Comparison of ENCODE assay signal across 12 mouse cellular contexts in genomic region chr6:55214541-55214940, GRCm38 (mm10). TPM values are rescaled to one million over a fixed set of nuclear protein-coding genes. Genes with fewer than 3 reads are reported as not detected.
DNase-seq lines count a peak whose midpoint lies in the region.
"Had no signal": no experiment of that assay in that cellular context is flagged by ENCODE, and none has a peak within 500 bp of the region (broad histone marks: within the 10 kb centered on the region; RNA-seq: fewer than 3 reads in every experiment).

No protein-coding gene starts in this region.

- peak; percentile 38 for DNase-seq in gastrocnemius, adult 18-20 months (ENCODE audit: low spot score)
- no peak for DNase-seq in gastrocnemius, postnatal 4 days (ENCODE audit: low spot score in 2 of 2)
- DNase-seq in ovary, adult 18-20 months (ENCODE audit: low spot score), result peak; percentile 50
- DNase-seq in ovary, postnatal 10 days (ENCODE audit: low spot score), result no peak
- peak; percentile 29 to 37 for DNase-seq in gastrocnemius, postnatal 36 days
- DNase-seq in lung, postnatal 10 days, result peak; percentile 73
- no peak for DNase-seq in left cerebral cortex, adult 18-20 months (ENCODE audit: low spot score in 2 of 2)
- no peak for DNase-seq in right cerebral cortex, adult 2 months (ENCODE audit: low spot score in 2 of 2)
- DNase-seq: cerebellum, adult 18-20 months; liver, postnatal 0 days; midbrain, embryonic 14.5 days; right cerebral cortex, postnatal 4 days had no signal

- intact Hi-C loops in gastrocnemius, postnatal 36 days (cut with DNase I), result no loop called here

RNA-seq across cellular contexts. Expression of gene Mindy4, which starts 11.4 kb away (rescaled TPM):
- 1 to 10 TPM; 1.7 to 2.5 TPM for total RNA-seq in gastrocnemius, adult 18-20 months (2021)
- 1 to 10 TPM; 4.1 to 4.4 TPM for total RNA-seq in gastrocnemius, postnatal 4 days (2021)
- total RNA-seq in gastrocnemius, postnatal 36 days (2021), result 1 to 10 TPM; 3.0 to 3.4 TPM
- 1 to 10 TPM; 8.8 to 8.9 TPM for total RNA-seq in left cerebral cortex, adult 18-20 months (2021)

RNA-seq across cellular contexts. Expression of gene Inmt, which starts 39.7 kb away (rescaled TPM):
- total RNA-seq in gastrocnemius, adult 18-20 months (2021), result 10 to 100 TPM; 13.8 to 16.1 TPM
- not detected for total RNA-seq in gastrocnemius, postnatal 4 days (2021)
- total RNA-seq in gastrocnemius, postnatal 36 days (2021), result 10 to 100 TPM in 1 of 2 experiments, 1 to 10 TPM in 1; 7.3 to 10.8 TPM
- total RNA-seq in left cerebral cortex, adult 18-20 months (2021), result 1 to 10 TPM; 1.6 to 2.3 TPM

Comparison
In these comparisons a context has a peak if more than half of its experiments do, and no peak if none do; other contexts are left out.
1. DNase-seq: peak in gastrocnemius, adult 18-20 months (single experiment), ovary, adult 18-20 months (single experiment), gastrocnemius, postnatal 36 days (2 of 2) and lung, postnatal 10 days (single experiment); none in gastrocnemius, postnatal 4 days (0 of 2), ovary, postnatal 10 days (single experiment), left cerebral cortex, adult 18-20 months (0 of 2) and right cerebral cortex, adult 2 months (0 of 2).